22 mouse cellular contexts compared by ENCODE assay signal in genomic region chr4:118070255-118071234, GRCm38 (mm10).
DNase-seq lines count a peak whose midpoint lies in the region; ATAC-seq and TF ChIP-seq lines count a peak whose summit lies in the region.
"Had no signal": no experiment of that assay in that cellular context is flagged by ENCODE, and none has a peak within 500 bp of the region (broad histone marks: within the 10 kb centered on the region; RNA-seq: fewer than 3 reads in every experiment).

No protein-coding gene starts in this region.

- H3K36me3 ChIP-seq in embryonic facial prominence, embryonic 15.5 days = no peaks in the 10 kb centered on the region
- H3K36me3 ChIP-seq in embryonic facial prominence, embryonic 10.5 days (replicated peaks) = peaks cover 7% of the 10 kb centered on the region; the same call in 1 of the 2 replicates
- H3K36me3 ChIP-seq: limb, embryonic 13.5 days; liver, embryonic 15.5 days; neural tube, embryonic 12.5 days had no signal

- TF ChIP-seq CTCF in lung, adult 2 months (IDR thresholded peaks at IDR 0.05; ENCODE audit: insufficient read depth, low read length) = 0 out of 2 replicates have a peak, but pooled peaks have one; percentile 0

- no peak for TF ChIP-seq POLR2A in lung, adult 2 months (IDR thresholded peaks at IDR 0.05; ENCODE audit: borderline replicate concordance, extremely low read depth, low read depth, low read length)

- no peaks in the 10 kb centered on the region for H3K9me3 ChIP-seq in embryonic facial prominence, embryonic 15.5 days (replicated peaks)
- peaks cover 2% of the 10 kb centered on the region; the same call in 1 of the 2 replicates for H3K9me3 ChIP-seq in embryonic facial prominence, embryonic 10.5 days
- H3K9me3 ChIP-seq: neural tube, embryonic 12.5 days had no signal

- no peak overlapping the region for H3K4me2 ChIP-seq in embryonic facial prominence, embryonic 15.5 days (replicated peaks)
- H3K4me2 ChIP-seq: heart, embryonic 11.5 days; limb, embryonic 13.5 days; liver, embryonic 15.5 days; neural tube, embryonic 12.5 days had no signal

- no peak overlapping the region for H3K27ac ChIP-seq in embryonic facial prominence, embryonic 15.5 days (replicated peaks)
- no peak overlapping the region for H3K27ac ChIP-seq in embryonic facial prominence, embryonic 10.5 days (replicated peaks)
- H3K27ac ChIP-seq: hindbrain, postnatal 0 days; limb, embryonic 13.5 days; liver, embryonic 15.5 days; neural tube, embryonic 12.5 days had no signal

- no peak for DNase-seq in embryonic facial prominence, embryonic 10.5 days (ENCODE audit: low spot score)
- no peak for DNase-seq in lung, adult 2 months
- no peak for DNase-seq in lung, postnatal 25 days (ENCODE audit: low spot score)
- DNase-seq in fibroblast of lung, adult 2 months (ENCODE audit: low read depth) = peak; percentile 51
- no peak for DNase-seq in cerebellum, adult 8-10 months
- no peak for DNase-seq in yolk sac, embryonic 10.5 days (ENCODE audit: low spot score)
- DNase-seq in right cerebral cortex, postnatal 25 days = no peak
- DNase-seq: adrenal gland, adult 2 months; cerebellum, postnatal 14 days; forebrain, postnatal 0 days; gastrocnemius, postnatal 10 days; kidney, adult 2 months; kidney, postnatal 14 days; layer of hippocampus, adult 9-11 months; lung, postnatal 36 days had no signal

- WGBS in embryonic facial prominence, embryonic 15.5 days = 70% methylated on average over 9 of the region's 9 CpGs
- 90% methylated on average over 9 of the region's 9 CpGs for WGBS in embryonic facial prominence, embryonic 10.5 days
- WGBS in lung, adult 2 months = 75% methylated on average over 9 of the region's 9 CpGs

- H3K4me3 ChIP-seq in embryonic facial prominence, embryonic 15.5 days (replicated peaks) = no peak overlapping the region
- H3K4me3 ChIP-seq in embryonic facial prominence, embryonic 10.5 days = no peak overlapping the region
- H3K4me3 ChIP-seq in lung, adult 2 months (replicated peaks; ENCODE audit: extremely low read depth, low read depth, low read length) = no peak overlapping the region
- H3K4me3 ChIP-seq: limb, embryonic 13.5 days; liver, embryonic 15.5 days; midbrain, embryonic 10.5 days; neural tube, embryonic 12.5 days had no signal

- no peaks in the 10 kb centered on the region for H3K27me3 ChIP-seq in embryonic facial prominence, embryonic 15.5 days
- no peaks in the 10 kb centered on the region for H3K27me3 ChIP-seq in embryonic facial prominence, embryonic 10.5 days (replicated peaks; ENCODE audit: low read depth, poor library complexity, severe bottlenecking)
- H3K27me3 ChIP-seq: limb, embryonic 13.5 days; liver, embryonic 15.5 days; neural tube, embryonic 12.5 days had no signal

- ATAC-seq in embryonic facial prominence, embryonic 15.5 days (ENCODE audit: insufficient number of reproducible peaks, low FRiP score, low TSS enrichment, low read depth) = peak; percentile 63; the same call in 1 of the 2 replicates
- ATAC-seq: forebrain, postnatal 0 days; hindbrain, postnatal 0 days had no signal

- peaks cover 11% of the 10 kb centered on the region for H3K4me1 ChIP-seq in embryonic facial prominence, embryonic 15.5 days
- H3K4me1 ChIP-seq in embryonic facial prominence, embryonic 10.5 days = 0 out of 2 replicates have a peak, but pooled peaks cover 6% of the 10 kb centered on the region
- no peaks in the 10 kb centered on the region for H3K4me1 ChIP-seq in lung, adult 2 months (ENCODE audit: control insufficient read depth, insufficient read depth, low read length)

- H3K9ac ChIP-seq in embryonic facial prominence, embryonic 15.5 days = no peak overlapping the region
- H3K9ac ChIP-seq: forebrain, postnatal 0 days; limb, embryonic 13.5 days; liver, embryonic 15.5 days; neural tube, embryonic 12.5 days had no signal
